Comparison of ENCODE assay signal across 9 mouse cellular contexts in the genomic region with DNA sequence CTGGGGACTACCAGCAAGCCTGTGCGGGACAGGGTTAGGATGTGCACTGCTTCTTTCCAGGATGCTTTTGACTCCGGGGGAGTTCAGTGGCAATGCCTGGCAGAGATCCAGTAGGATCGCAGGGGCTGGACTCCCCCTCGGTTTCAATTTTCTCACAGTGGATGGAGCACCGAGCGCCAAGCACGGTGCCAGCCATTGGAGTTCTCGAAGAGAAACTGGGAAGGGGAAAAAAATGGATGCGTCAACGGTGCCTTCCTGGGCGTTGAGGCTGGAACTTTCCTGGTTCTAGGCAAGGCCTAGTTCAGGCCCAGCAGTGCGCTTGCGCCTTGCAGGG. TPM values are rescaled to one million over a fixed set of nuclear protein-coding genes. Genes with fewer than 3 reads are reported as not detected.
DNase-seq lines count a peak whose midpoint lies in the region; ATAC-seq and TF ChIP-seq lines count a peak whose summit lies in the region.
"Had no signal": no experiment of that assay in that cellular context is flagged by ENCODE, and none has a peak within 500 bp of the region (broad histone marks: within the 10 kb centered on the region; RNA-seq: fewer than 3 reads in every experiment).

No protein-coding gene starts in this region.

- no peak for DNase-seq in lung, postnatal 25 days (ENCODE audit: low spot score)
- no peak for DNase-seq in spleen, postnatal 14 days (ENCODE audit: low spot score in 2 of 2)
- DNase-seq in cerebellum, adult 9-11 months = no peak
- DNase-seq in spleen, adult 18-20 months = no peak
- DNase-seq: lung, adult 18-20 months had no signal

- peaks cover 14% of the 10 kb centered on the region for H3K4me1 ChIP-seq in lung, embryonic 15.5 days
- peaks cover 15% of the 10 kb centered on the region for H3K4me1 ChIP-seq in forebrain, embryonic 12.5 days
- H3K4me1 ChIP-seq in intestine, postnatal 0 days (replicated peaks; ENCODE audit: control insufficient read depth, insufficient read depth, low read length) = 0 out of 2 replicates have a peak, but pooled peaks cover 6% of the 10 kb centered on the region
- peaks cover 14% of the 10 kb centered on the region for H3K4me1 ChIP-seq in neural tube, embryonic 15.5 days

- TF ChIP-seq CTCF in intestine, postnatal 0 days (IDR thresholded peaks at IDR 0.05; ENCODE audit: low read depth) = no peak

- H3K27ac ChIP-seq in lung, embryonic 15.5 days = no peak overlapping the region
- no peak overlapping the region for H3K27ac ChIP-seq in forebrain, embryonic 12.5 days
- no peak overlapping the region for H3K27ac ChIP-seq in intestine, postnatal 0 days (ENCODE audit: low read depth, low read length)
- no peak overlapping the region for H3K27ac ChIP-seq in neural tube, embryonic 15.5 days (replicated peaks)

- H3K4me2 ChIP-seq in lung, embryonic 15.5 days = peak overlapping the region; percentile 66
- peak overlapping the region; percentile 84 for H3K4me2 ChIP-seq in forebrain, embryonic 12.5 days
- H3K4me2 ChIP-seq in intestine, postnatal 0 days (replicated peaks; ENCODE audit: low read depth) = peak overlapping the region; percentile 63
- peak overlapping the region; percentile 94 for H3K4me2 ChIP-seq in neural tube, embryonic 15.5 days

- 44% methylated on average over 13 of the region's 13 CpGs for WGBS in lung, embryonic 15.5 days
- WGBS in forebrain, embryonic 12.5 days = 49% methylated on average over 13 of the region's 13 CpGs
- 65% methylated on average over 13 of the region's 13 CpGs for WGBS in intestine, postnatal 0 days
- 46% methylated on average over 13 of the region's 13 CpGs for WGBS in neural tube, embryonic 15.5 days

- no peaks in the 10 kb centered on the region for H3K36me3 ChIP-seq in lung, embryonic 15.5 days
- H3K36me3 ChIP-seq in forebrain, embryonic 12.5 days (replicated peaks) = no peaks in the 10 kb centered on the region
- H3K36me3 ChIP-seq in intestine, postnatal 0 days (ENCODE audit: control insufficient read depth, insufficient read depth) = no peaks in the 10 kb centered on the region
- no peaks in the 10 kb centered on the region for H3K36me3 ChIP-seq in neural tube, embryonic 15.5 days

- H3K9me3 ChIP-seq in lung, embryonic 15.5 days = no peaks in the 10 kb centered on the region
- H3K9me3 ChIP-seq in forebrain, embryonic 12.5 days = no peaks in the 10 kb centered on the region
- H3K9me3 ChIP-seq in intestine, postnatal 0 days (ENCODE audit: control insufficient read depth) = no peaks in the 10 kb centered on the region
- H3K9me3 ChIP-seq in neural tube, embryonic 15.5 days (replicated peaks) = no peaks in the 10 kb centered on the region

- peak overlapping the region; percentile 35 for H3K4me3 ChIP-seq in lung, embryonic 15.5 days
- peak overlapping the region; percentile 46 for H3K4me3 ChIP-seq in forebrain, embryonic 12.5 days (replicated peaks)
- no peak overlapping the region; the same call in 1 of the 2 replicates for H3K4me3 ChIP-seq in intestine, postnatal 0 days (ENCODE audit: low read depth, low read length)
- peak overlapping the region; percentile 46 for H3K4me3 ChIP-seq in neural tube, embryonic 15.5 days (replicated peaks)

- H3K9ac ChIP-seq in lung, embryonic 15.5 days = 0 out of 2 replicates have a peak overlapping the region, but pooled peaks have one; percentile 20
- H3K9ac ChIP-seq in forebrain, embryonic 12.5 days = peak overlapping the region; percentile 42; the same call in 1 of the 2 replicates
- H3K9ac ChIP-seq in intestine, postnatal 0 days (ENCODE audit: low read depth, low read length) = no peak overlapping the region
- 0 out of 2 replicates have a peak overlapping the region, but pooled peaks have one; percentile 49 for H3K9ac ChIP-seq in neural tube, embryonic 15.5 days (replicated peaks)

- peaks cover 45% of the 10 kb centered on the region for H3K27me3 ChIP-seq in lung, embryonic 15.5 days
- H3K27me3 ChIP-seq in forebrain, embryonic 12.5 days = peaks cover 51% of the 10 kb centered on the region
- peaks cover 40% of the 10 kb centered on the region for H3K27me3 ChIP-seq in intestine, postnatal 0 days (replicated peaks; ENCODE audit: control insufficient read depth, insufficient read depth, low read length)
- H3K27me3 ChIP-seq in neural tube, embryonic 15.5 days (replicated peaks) = peaks cover 34% of the 10 kb centered on the region

- no peak for ATAC-seq in lung, embryonic 15.5 days (ENCODE audit: borderline replicate concordance, extremely low read depth, low FRiP score, low TSS enrichment)
- no peak; the same call in 1 of the 2 replicates for ATAC-seq in forebrain, embryonic 12.5 days (ENCODE audit: low FRiP score)
- no peak for ATAC-seq in intestine, postnatal 0 days
- no peak for ATAC-seq in neural tube, embryonic 15.5 days (ENCODE audit: low FRiP score)

RNA-seq across cellular contexts. Expression of a gene that starts 0.3 kb away (rescaled TPM):
- not detected in 2 replicates for polyA plus RNA-seq in lung, embryonic 15.5 days (2015; fragmentation: Nextera tagmentation; extraction: Ambion mirVana)
- polyA plus RNA-seq in forebrain, embryonic 12.5 days (2016; fragmentation: Nextera tagmentation; extraction: Ambion mirVana) = 0.04 TPM in 1 of 2 replicates, not detected in the other
- polyA plus RNA-seq in intestine, postnatal 0 days (2015; fragmentation: Nextera tagmentation; extraction: Ambion mirVana) = 2.5 and 2.6 TPM in 2 replicates
- 0.55 and 0.81 TPM in 2 replicates for polyA plus RNA-seq in neural tube, embryonic 15.5 days (2015; fragmentation: Nextera tagmentation; extraction: Ambion mirVana)

RNA-seq across cellular contexts. Expression of a gene that starts 36.6 kb away (rescaled TPM):
- 17.9 and 21.5 TPM in 2 replicates for polyA plus RNA-seq in lung, embryonic 15.5 days (2015; fragmentation: Nextera tagmentation; extraction: Ambion mirVana)
- 84.4 and 99.3 TPM in 2 replicates for polyA plus RNA-seq in forebrain, embryonic 12.5 days (2016; fragmentation: Nextera tagmentation; extraction: Ambion mirVana)
- polyA plus RNA-seq in intestine, postnatal 0 days (2015; fragmentation: Nextera tagmentation; extraction: Ambion mirVana) = 2.9 and 3.2 TPM in 2 replicates
- polyA plus RNA-seq in neural tube, embryonic 15.5 days (2015; fragmentation: Nextera tagmentation; extraction: Ambion mirVana) = 87.0 and 107 TPM in 2 replicates

RNA-seq across cellular contexts. Expression of a gene that starts 36.8 kb away (rescaled TPM):
- 39.2 and 43.2 TPM in 2 replicates for polyA plus RNA-seq in lung, embryonic 15.5 days (2015; fragmentation: Nextera tagmentation; extraction: Ambion mirVana)
- 32.7 and 41.1 TPM in 2 replicates for polyA plus RNA-seq in forebrain, embryonic 12.5 days (2016; fragmentation: Nextera tagmentation; extraction: Ambion mirVana)
- polyA plus RNA-seq in intestine, postnatal 0 days (2015; fragmentation: Nextera tagmentation; extraction: Ambion mirVana) = 5.7 and 6.8 TPM in 2 replicates
- polyA plus RNA-seq in neural tube, embryonic 15.5 days (2015; fragmentation: Nextera tagmentation; extraction: Ambion mirVana) = 8.7 and 11.5 TPM in 2 replicates
